Mouse (Mus musculus) gastrocnemius, postnatal 36 days (tissue): ENCODE data around the gene Rhbdl1. TPM values are rescaled to one million over a fixed set of nuclear protein-coding genes. Genes with fewer than 3 reads are reported as not detected.
A peak's percentile ranks its signal among the peaks of the same experiment; 100 is the strongest.

Experiments
- DNase-seq, 2 experiments: peaks; one replicate each; pipeline ENCODE4 v3.0.0; 2022
- intact Hi-C: fragments of 180-260 bp; cut with DNase I; formaldehyde crosslinking; loops from one replicate; pipeline ENCODE4 v1.15.1; 2025
- total RNA-seq, 2 experiments: library from RNA; stranded (reverse); gene quantifications; 2 replicates each; pipeline ENCODE4 v1.2.3; 2021

The Rhbdl1 gene
- total RNA-seq, 2 experiments from 2014 or later = 23.2 to 27.7 TPM

GRCm38 (mm10) chr17:25842509-25842908 lies 5.4 kb upstream of the Rhbdl1 start:
- DNase-seq = no peak
- intact Hi-C loops = no loop called here

DNA sequence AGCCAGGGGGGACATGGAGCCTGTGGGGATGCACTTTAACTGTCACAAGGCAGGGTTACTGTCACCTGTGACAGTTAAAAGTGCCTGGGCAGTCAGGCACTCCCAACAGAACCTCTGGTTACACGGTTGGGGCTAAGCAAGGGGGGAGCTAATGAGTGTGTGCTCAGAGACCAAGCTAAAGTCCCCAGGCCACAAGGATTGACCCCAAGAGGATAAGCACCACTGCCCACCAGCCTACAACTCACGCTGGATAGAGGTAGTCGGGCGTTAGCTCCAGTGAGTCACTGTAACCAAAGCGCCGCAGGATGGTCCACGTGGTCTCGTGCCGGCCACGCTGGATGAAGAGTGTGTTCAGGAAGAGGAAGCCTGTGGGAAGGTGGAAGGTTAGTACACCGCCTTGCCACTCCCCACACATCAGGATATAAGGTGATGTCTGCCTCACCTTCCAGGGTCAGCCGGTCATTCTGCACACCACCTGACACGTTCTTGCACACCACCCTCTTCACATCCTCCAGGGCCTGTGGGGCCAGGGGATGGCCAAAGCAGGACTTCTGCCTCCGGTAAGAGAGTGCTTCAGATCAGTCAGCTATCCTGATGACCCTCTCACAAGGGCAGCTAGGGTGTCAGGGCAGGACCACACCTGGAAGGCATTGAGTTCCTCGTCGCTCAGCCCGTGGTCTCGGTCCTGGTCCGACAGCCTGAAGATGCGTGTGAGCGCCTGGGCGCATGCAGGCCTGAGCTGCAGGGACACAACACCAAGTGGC lies 4.2 kb upstream of the Rhbdl1 start, which contains the start of gene Gm20683:
Gm20683 (minus strand) TSS at position 647 of the 764 bp plus-strand sequence.
- intact Hi-C loops = no loop called here
- no peak for DNase-seq

DNA sequence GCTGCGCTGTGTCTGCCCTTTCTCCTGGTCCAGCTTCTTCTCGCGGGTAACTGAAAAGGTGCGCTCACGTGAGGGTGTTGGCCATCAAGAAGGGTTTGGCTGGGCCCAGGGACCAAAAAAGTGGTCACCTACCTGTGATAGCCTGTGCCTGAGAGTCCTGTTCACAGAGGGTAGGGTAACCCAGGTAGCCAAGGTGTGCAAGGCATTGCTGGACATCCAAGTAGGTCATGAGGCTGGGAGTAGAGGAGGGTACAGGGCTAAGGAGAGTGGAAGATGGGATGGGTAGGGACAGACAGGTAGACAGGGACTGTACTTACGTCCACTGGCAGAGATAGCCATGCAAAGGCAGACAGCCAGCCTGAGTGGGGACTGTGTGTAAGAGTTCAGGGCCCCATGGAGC lies 3.4 kb upstream of the Rhbdl1 start:
- intact Hi-C loops = no loop called here
- no peak for DNase-seq

- no peak for DNase-seq
- intact Hi-C loops = no loop called here
These were observed 2.5 kb upstream of the Rhbdl1 start for GRCm38 (mm10) chr17:25839455-25840235.

- no peak for DNase-seq
- intact Hi-C loops = no loop called here
These were observed 1.8 kb upstream of the Rhbdl1 start for GRCm38 (mm10) chr17:25838904-25839303.

- no peak for DNase-seq
- intact Hi-C loops = no loop called here
These were observed 438 bp upstream of the Rhbdl1 start for GRCm38 (mm10) chr17:25837533-25837932.

DNA sequence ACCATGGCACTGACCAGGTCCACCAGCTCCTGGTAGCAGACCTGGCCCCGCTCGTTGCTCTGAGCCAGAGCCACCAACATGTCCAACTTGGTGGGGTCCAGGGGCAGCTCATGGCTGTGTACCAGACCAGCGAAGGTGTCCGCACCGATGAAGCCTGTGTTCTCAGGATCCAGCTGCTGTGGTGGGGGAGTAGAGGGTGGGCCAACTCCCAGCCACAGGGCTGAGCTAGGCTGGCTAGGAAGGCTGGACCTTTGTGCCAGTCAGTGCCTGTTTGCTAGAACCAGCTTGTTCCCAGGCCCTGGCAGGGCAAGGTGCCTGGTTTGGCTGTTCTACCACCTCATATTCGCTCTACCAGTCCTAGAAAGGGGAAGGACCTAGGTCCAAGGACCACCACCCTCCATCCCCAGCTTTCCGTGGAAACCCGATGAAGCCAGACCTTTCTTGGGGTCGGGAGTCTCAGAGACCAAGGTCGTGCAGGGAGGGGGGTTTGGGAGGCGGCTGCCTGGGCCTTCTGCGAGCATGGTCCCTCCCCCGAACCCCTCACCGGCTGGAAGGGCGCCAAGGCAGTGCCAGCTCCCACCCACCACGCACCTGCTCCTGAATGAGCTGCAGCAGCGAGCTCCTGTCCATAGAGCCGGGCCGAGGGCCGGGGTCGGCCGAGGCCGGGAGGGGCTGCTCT lies 559 bp downstream of the Rhbdl1 start:
- no peak for DNase-seq
- intact Hi-C loops = no loop called here

DNA sequence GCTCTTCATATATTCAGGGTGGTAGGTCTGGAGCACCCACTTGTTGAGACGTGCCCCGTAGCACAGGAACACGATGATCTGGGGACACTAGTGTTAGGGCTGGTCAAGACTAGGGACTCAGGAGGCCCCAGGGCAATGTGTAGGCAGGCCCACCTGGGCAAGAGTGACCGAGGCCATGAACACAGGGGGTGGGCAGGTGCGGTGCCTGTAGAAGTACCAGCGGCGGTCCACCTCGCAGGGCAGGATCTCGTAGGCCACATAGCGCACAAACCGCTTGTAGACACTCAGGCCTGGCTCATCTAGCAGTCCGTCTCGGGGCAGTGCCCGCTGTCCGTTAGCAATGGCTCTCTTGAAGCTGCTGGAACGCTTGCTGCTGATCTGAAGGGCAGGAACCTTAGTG lies 1.3 kb downstream of the Rhbdl1 start:
- DNase-seq = no peak
- intact Hi-C loops = no loop called here

DNA sequence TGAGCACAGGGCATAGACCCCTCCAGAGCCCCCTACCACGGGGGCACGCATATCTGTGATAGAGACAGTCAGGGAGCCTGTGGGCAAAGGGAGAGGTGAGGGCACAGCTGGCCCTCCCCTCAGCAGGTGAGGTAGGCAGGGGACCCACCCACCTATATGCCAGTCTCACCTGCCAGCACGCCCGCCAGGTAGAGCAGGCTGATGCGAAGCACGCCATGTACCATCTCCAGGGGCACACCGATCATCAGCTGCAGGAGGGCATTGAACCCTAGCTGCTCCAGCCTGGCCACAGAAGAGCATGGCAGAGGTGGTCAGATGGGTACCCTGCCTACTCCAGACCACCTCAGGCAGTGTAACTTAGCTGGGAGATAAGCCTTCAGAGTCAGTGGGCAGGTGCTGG lies 1.8 kb downstream of the Rhbdl1 start:
- DNase-seq = no peak
- intact Hi-C loops = no loop called here

GRCm38 (mm10) chr17:25834595-25835222 lies 2.4 kb downstream of the Rhbdl1 start:
- intact Hi-C loops = no loop called here
- DNase-seq = no peak

- intact Hi-C loops = loop anchor here (2.0 kb wide), 1 partner anchor 41 kb away; the partner anchor contains the start of gene Mettl26
- DNase-seq = no peak
These were observed 3.0 kb downstream of the Rhbdl1 start for GRCm38 (mm10) chr17:25833961-25834594.

- intact Hi-C loops = loop anchor here (2.0 kb wide), 1 partner anchor 42 kb away; the partner anchor contains the start of gene Mettl26
- DNase-seq = peak; percentile 89 to 93
These were observed 3.8 kb downstream of the Rhbdl1 start, which contains the start of gene Stub1 for GRCm38 (mm10) chr17:25833291-25833663. TSS of gene Stub1 (minus strand) at chr17:25833404.

- intact Hi-C loops = loop anchor here (2.0 kb wide), 1 partner anchor 42 kb away; the partner anchor contains the start of gene Mettl26
- peak; percentile 99 to 100 for DNase-seq
These were observed 4.4 kb downstream of the Rhbdl1 start for GRCm38 (mm10) chr17:25832436-25833290.

- no peak for DNase-seq
- intact Hi-C loops = loop anchor here (2.0 kb wide), 1 partner anchor 43 kb away; the partner anchor contains the start of gene Mettl26
These were observed 5.4 kb downstream of the Rhbdl1 start for GRCm38 (mm10) chr17:25831451-25832281.

GRCm38 (mm10) chr17:25830806-25831431 lies 6.2 kb downstream of the Rhbdl1 start:
- intact Hi-C loops = no loop called here
- no peak for DNase-seq

GRCm38 (mm10) chr17:25830200-25830753 lies 6.8 kb downstream of the Rhbdl1 start:
- DNase-seq = no peak
- intact Hi-C loops = no loop called here

- intact Hi-C loops = loop anchor here (10.0 kb wide), 1 partner anchor 935 kb away; the partner anchor contains the start of genes Eme2, Mrps34 and Nme3
- DNase-seq = no peak
These were observed 7.5 kb downstream of the Rhbdl1 start for GRCm38 (mm10) chr17:25829558-25830017.
